Mouse (Mus musculus) right cerebral cortex, postnatal 10 days (tissue): ENCODE measurements around the gene Dicer1.

Experiments
- DNase-seq, 2 experiments: peaks; one replicate each; pipeline ENCODE4 v3.0.0; 2021; ENCODE audit warnings: low spot score in 2 of 2

The Dicer1 gene

GRCm38 (mm10) chr12:104751814-104752765, at the start of gene Dicer1:
Dicer1 (minus strand) TSS chr12:104751952.
- DNase-seq = peak; percentile 97 to 98

GRCm38 (mm10) chr12:104799365-104799764, 47.6 kb upstream of the Dicer1 start:
- DNase-seq = no peak

GRCm38 (mm10) chr12:104797905-104798304, 46.2 kb upstream of the Dicer1 start:
- no peak for DNase-seq

- no peak for DNase-seq
Measured at GRCm38 (mm10) chr12:104796635-104797378, 45.1 kb upstream of the Dicer1 start.

GRCm38 (mm10) chr12:104794957-104795356, 43.2 kb upstream of the Dicer1 start:
- no peak for DNase-seq

- DNase-seq = no peak
Measured at GRCm38 (mm10) chr12:104793486-104793885, 41.7 kb upstream of the Dicer1 start.

- DNase-seq = no peak
Measured at GRCm38 (mm10) chr12:104777603-104778002, 25.9 kb upstream of the Dicer1 start.

GRCm38 (mm10) chr12:104771941-104772340, 20.2 kb upstream of the Dicer1 start:
- DNase-seq = no peak

- no peak for DNase-seq
Measured at GRCm38 (mm10) chr12:104769201-104769785, 17.5 kb upstream of the Dicer1 start.

GRCm38 (mm10) chr12:104767183-104767582, 15.4 kb upstream of the Dicer1 start:
- DNase-seq = no peak

GRCm38 (mm10) chr12:104765761-104766160, 14.0 kb upstream of the Dicer1 start:
- no peak for DNase-seq

GRCm38 (mm10) chr12:104765116-104765515, 13.4 kb upstream of the Dicer1 start:
- no peak for DNase-seq

GRCm38 (mm10) chr12:104763918-104764317, 12.2 kb upstream of the Dicer1 start:
- no peak for DNase-seq

GRCm38 (mm10) chr12:104761411-104761810, 9.7 kb upstream of the Dicer1 start:
- DNase-seq = no peak

GRCm38 (mm10) chr12:104758066-104758465, 6.3 kb upstream of the Dicer1 start:
- DNase-seq = no peak

- DNase-seq = no peak
Measured at GRCm38 (mm10) chr12:104753686-104754085, 1.9 kb upstream of the Dicer1 start.

GRCm38 (mm10) chr12:104751331-104751813, 380 bp downstream of the Dicer1 start:
- peak; percentile 50 to 62 for DNase-seq

- no peak for DNase-seq
Measured at GRCm38 (mm10) chr12:104748946-104749345, 2.8 kb downstream of the Dicer1 start.

GRCm38 (mm10) chr12:104747252-104747651, 4.5 kb downstream of the Dicer1 start:
- DNase-seq = no peak

- no peak for DNase-seq
Measured at GRCm38 (mm10) chr12:104746601-104747000, 5.2 kb downstream of the Dicer1 start.

GRCm38 (mm10) chr12:104743687-104744086, 8.1 kb downstream of the Dicer1 start:
- DNase-seq = peak in 1 of 2 experiments; percentile 46

- DNase-seq = no peak
Measured at GRCm38 (mm10) chr12:104742247-104742646, 9.5 kb downstream of the Dicer1 start.
